In genomic region chr4:58270956-58271355, GRCm38 (mm10) we compare ENCODE assay signal across 30 mouse cellular contexts. TPM values are rescaled to one million over a fixed set of nuclear protein-coding genes. Genes with fewer than 3 reads are reported as not detected.
DNase-seq lines count a peak whose midpoint lies in the region; ATAC-seq and TF ChIP-seq lines count a peak whose summit lies in the region.
"Had no signal": no experiment of that assay in that cellular context is flagged by ENCODE, and none has a peak within 500 bp of the region (broad histone marks: within the 10 kb centered on the region; RNA-seq: fewer than 3 reads in every experiment).

No protein-coding gene starts in this region.

- no peak for TF ChIP-seq EP300 in stomach, postnatal 0 days (optimal IDR thresholded peaks at IDR 0.05)

- no peak overlapping the region for H3K4me2 ChIP-seq in stomach, embryonic 14.5 days (replicated peaks; ENCODE audit: low read depth, low read length)
- H3K4me2 ChIP-seq in stomach, postnatal 0 days (replicated peaks; ENCODE audit: low read depth), result no peak overlapping the region
- H3K4me2 ChIP-seq: embryonic facial prominence, embryonic 12.5 days; embryonic facial prominence, embryonic 15.5 days; heart, embryonic 13.5 days; hindbrain, embryonic 14.5 days had no signal

- no peaks in the 10 kb centered on the region for H3K36me3 ChIP-seq in stomach, embryonic 14.5 days (ENCODE audit: control insufficient read depth, insufficient read depth, low read length)
- H3K36me3 ChIP-seq in stomach, postnatal 0 days (ENCODE audit: control insufficient read depth, insufficient read depth, low read length), result no peaks in the 10 kb centered on the region
- H3K36me3 ChIP-seq: embryonic facial prominence, embryonic 12.5 days; embryonic facial prominence, embryonic 15.5 days; heart, embryonic 10.5 days; heart, embryonic 13.5 days had no signal

- no peak for TF ChIP-seq CTCF in stomach, postnatal 0 days (IDR thresholded peaks at IDR 0.05; ENCODE audit: low read depth)

- H3K4me1 ChIP-seq in stomach, embryonic 14.5 days (ENCODE audit: control insufficient read depth, insufficient read depth, low read length), result peaks cover 9% of the 10 kb centered on the region
- 0 out of 2 replicates have a peak, but pooled peaks cover 3% of the 10 kb centered on the region for H3K4me1 ChIP-seq in stomach, postnatal 0 days (replicated peaks; ENCODE audit: control insufficient read depth, insufficient read depth)
- H3K4me1 ChIP-seq: heart, embryonic 10.5 days; heart, embryonic 13.5 days had no signal

- H3K27me3 ChIP-seq in stomach, embryonic 14.5 days (ENCODE audit: control insufficient read depth, insufficient read depth, low read length), result no peaks in the 10 kb centered on the region
- no peaks in the 10 kb centered on the region for H3K27me3 ChIP-seq in stomach, postnatal 0 days (ENCODE audit: control insufficient read depth, insufficient read depth, low read length)
- H3K27me3 ChIP-seq: embryonic facial prominence, embryonic 12.5 days; embryonic facial prominence, embryonic 15.5 days; heart, embryonic 13.5 days; Patski had no signal

- no peak overlapping the region for H3K9ac ChIP-seq in stomach, embryonic 14.5 days (replicated peaks; ENCODE audit: low read depth, low read length)
- no peak overlapping the region for H3K9ac ChIP-seq in stomach, postnatal 0 days (ENCODE audit: low read length)
- H3K9ac ChIP-seq: embryonic facial prominence, embryonic 12.5 days; embryonic facial prominence, embryonic 15.5 days; forebrain, postnatal 0 days; heart, embryonic 13.5 days; hindbrain, embryonic 14.5 days had no signal

- ATAC-seq in stomach, embryonic 14.5 days (ENCODE audit: insufficient number of reproducible peaks, insufficient read depth, low FRiP score, low read depth), result no peak
- 0 out of 2 replicates have a peak, but pooled peaks have one; percentile 18 for ATAC-seq in stomach, postnatal 0 days (ENCODE audit: low FRiP score, low TSS enrichment)
- ATAC-seq: forebrain, embryonic 14.5 days; forebrain, postnatal 0 days; hindbrain, postnatal 0 days; Patski had no signal

- WGBS in stomach, embryonic 14.5 days, result 81% methylated on average over 1 of the region's 1 CpGs
- WGBS in stomach, postnatal 0 days, result 79% methylated on average over 1 of the region's 1 CpGs

- peak overlapping the region; percentile 61; the same call in 1 of the 2 replicates for H3K27ac ChIP-seq in stomach, embryonic 14.5 days (ENCODE audit: low read length)
- H3K27ac ChIP-seq in stomach, postnatal 0 days (replicated peaks), result no peak overlapping the region; the same call in 1 of the 2 replicates
- H3K27ac ChIP-seq: embryonic facial prominence, embryonic 12.5 days; heart, adult 2 months; heart, embryonic 10.5 days; heart, embryonic 13.5 days; hindbrain, embryonic 14.5 days; hindbrain, postnatal 0 days had no signal

- H3K4me3 ChIP-seq in stomach, embryonic 14.5 days (ENCODE audit: low read depth, low read length), result no peak overlapping the region
- no peak overlapping the region for H3K4me3 ChIP-seq in stomach, postnatal 0 days (ENCODE audit: low read depth, low read length)
- H3K4me3 ChIP-seq: embryonic facial prominence, embryonic 12.5 days; embryonic facial prominence, embryonic 15.5 days; gastrocnemius, adult 2 months; heart, adult 2 months; heart, embryonic 10.5 days; heart, embryonic 13.5 days had no signal

- H3K9me3 ChIP-seq in stomach, embryonic 14.5 days (ENCODE audit: control insufficient read depth, low read depth, low read length), result no peaks in the 10 kb centered on the region
- H3K9me3 ChIP-seq in stomach, postnatal 0 days (ENCODE audit: control insufficient read depth, low read length), result no peaks in the 10 kb centered on the region
- H3K9me3 ChIP-seq: embryonic facial prominence, embryonic 12.5 days; embryonic facial prominence, embryonic 15.5 days; heart, embryonic 10.5 days; heart, embryonic 13.5 days had no signal

- DNase-seq in heart, adult 11 months, result peak; percentile 72
- DNase-seq in heart, adult 18-20 months, result no peak
- peak; percentile 55 for DNase-seq in 3T3-L1 (ENCODE audit: low read depth, low spot score)
- no peak for DNase-seq in stomach, postnatal 0 days (ENCODE audit: low spot score)
- DNase-seq in spleen, postnatal 4 days (ENCODE audit: low spot score in 2 of 2), result no peak
- no peak for DNase-seq in layer of hippocampus, adult 18-20 months (ENCODE audit: low spot score in 2 of 2)
- DNase-seq: adrenal gland, adult 2 months; adrenal gland, postnatal 14 days; B cell, adult 2 months; cerebellum, adult 11 months; cerebellum, adult 2 months; cerebellum, adult 9-11 months; cerebellum, postnatal 25 days; forebrain, postnatal 0 days; gastrocnemius, adult 2 months; gastrocnemius, postnatal 14 days; heart, adult 2 months; heart, postnatal 14 days; heart, postnatal 4 days had no signal

RNA-seq across cellular contexts. Expression of gene Musk, which starts 14.8 kb away (rescaled TPM):
- under 1 TPM; 0.44 to 0.65 TPM for total RNA-seq in heart, adult 18-20 months (2021)
- 0.39 and 0.68 TPM in 2 replicates for polyA plus RNA-seq in stomach, embryonic 14.5 days (2014; fragmentation: Nextera tagmentation; extraction: Ambion mirVana)
- 0.74 and 0.75 TPM in 2 replicates for polyA plus RNA-seq in stomach, postnatal 0 days (2015; fragmentation: Nextera tagmentation; extraction: Ambion mirVana)
- 1 to 10 TPM; 1.2 to 1.9 TPM for total RNA-seq in layer of hippocampus, adult 18-20 months (2021)
- total RNA-seq: common myeloid progenitor, adult 5-6 weeks; MEL had no signal
- polyA plus RNA-seq: forebrain, embryonic 14.5 days; heart, embryonic 10.5 days; Patski had no signal

Comparison
In these comparisons a context has a peak if more than half of its experiments do, and no peak if none do; other contexts are left out.
1. DNase-seq: peak in heart, adult 11 months (single experiment) and 3T3-L1 (single experiment); none in heart, adult 18-20 months (0 of 2), stomach, postnatal 0 days (single experiment), spleen, postnatal 4 days (0 of 2) and layer of hippocampus, adult 18-20 months (0 of 2).